In genomic region chr16:34125595-34125994, GRCm38 (mm10) we compare ENCODE assay signal across 8 mouse cellular contexts.
DNase-seq lines count a peak whose midpoint lies in the region; ATAC-seq lines count a peak whose summit lies in the region.

No protein-coding gene starts in this region.

- no peaks in the 10 kb centered on the region for H3K27me3 ChIP-seq in hindbrain, embryonic 16.5 days (replicated peaks; ENCODE audit: control insufficient read depth, insufficient read depth, low read length)

- no peak overlapping the region for H3K4me2 ChIP-seq in hindbrain, embryonic 16.5 days (ENCODE audit: low read length)

- H3K4me1 ChIP-seq in hindbrain, embryonic 16.5 days (ENCODE audit: control insufficient read depth, insufficient read depth, low read depth, low read length), result no peaks in the 10 kb centered on the region; the same call in none of the 2 replicates

- H3K9me3 ChIP-seq in hindbrain, embryonic 16.5 days (ENCODE audit: control insufficient read depth, low read length), result no peaks in the 10 kb centered on the region

- no peak overlapping the region for H3K9ac ChIP-seq in hindbrain, embryonic 16.5 days (ENCODE audit: low read depth, low read length)

- peak; percentile 75 for DNase-seq in ZHBTc4 (ENCODE audit: low read depth, low spot score)
- peak; percentile 86 to 88 for DNase-seq in cerebellum, postnatal 10 days
- DNase-seq in frontal cortex, postnatal 25 days (ENCODE audit: low spot score in 2 of 2), result peak; percentile 66 to 73
- DNase-seq in left cerebral cortex, adult 18-20 months (ENCODE audit: low spot score in 2 of 2), result peak; percentile 83 to 86
- DNase-seq in right cerebral cortex, postnatal 25 days, result peak; percentile 80

- no peaks in the 10 kb centered on the region for H3K36me3 ChIP-seq in hindbrain, embryonic 16.5 days (ENCODE audit: control insufficient read depth, insufficient read depth, low read length)

- no peak overlapping the region for H3K4me3 ChIP-seq in hindbrain, embryonic 16.5 days (ENCODE audit: low read length)

- 10% methylated on average over 2 of the region's 2 CpGs for WGBS in hindbrain, embryonic 16.5 days

- no peak overlapping the region for H3K27ac ChIP-seq in hindbrain, embryonic 16.5 days (ENCODE audit: low read depth, low read length)

- peak; percentile 79 for ATAC-seq in hindbrain, embryonic 16.5 days
- ATAC-seq in megakaryocyte-erythroid progenitor cell, adult 5-6 weeks (replicated peaks; ENCODE audit: low FRiP score, low TSS enrichment, poor library complexity, severe bottlenecking), result peak; percentile 94
- no peak for ATAC-seq in erythroblast, adult 5-6 weeks (replicated peaks; ENCODE audit: low FRiP score, poor library complexity, severe bottlenecking)
